Mouse (Mus musculus): ENCODE measurements at regions not wholly inside any gene's neighbourhood (a gene's known extent, or its start where the extent isn't known, plus 50 kb on each side); places are given as distances from the start of the nearest gene placed in this dataset.

DNA sequence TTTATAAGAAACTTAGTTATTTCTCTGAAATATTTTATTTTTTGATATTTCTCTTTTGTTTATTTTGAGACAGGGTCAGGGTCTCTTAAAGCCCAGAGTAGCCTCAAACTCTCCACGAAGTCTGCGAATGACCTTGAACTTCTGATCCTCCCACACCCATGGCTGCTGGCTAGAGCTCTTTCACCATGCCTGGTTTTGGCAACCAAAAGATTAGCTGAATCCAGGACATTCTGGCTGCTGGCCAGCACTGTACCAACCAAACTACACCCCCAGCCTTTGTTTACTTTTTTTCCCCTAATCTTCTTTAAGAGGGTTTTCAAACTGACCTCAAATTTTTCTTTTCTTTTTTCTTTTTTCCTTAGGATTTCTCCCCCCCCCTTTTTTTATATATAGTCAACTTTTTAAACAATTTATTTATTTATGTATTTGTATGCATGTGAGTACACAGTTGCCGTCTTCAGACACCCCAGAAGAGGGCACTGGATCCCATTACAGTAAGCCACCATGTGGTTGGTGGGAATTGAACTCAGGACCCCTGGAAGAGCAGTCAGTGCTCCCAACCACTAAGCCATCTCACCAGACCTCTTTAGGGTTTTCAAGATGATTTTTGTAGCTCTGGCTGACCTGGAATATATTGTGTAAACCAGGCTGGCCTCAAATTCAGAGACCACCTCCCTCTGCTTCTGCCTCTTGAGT is 63.4 kb upstream of the Jade1 start:
- no peak for ATAC-seq
- no peaks in the 10 kb centered on the region for H3K36me3 ChIP-seq (ENCODE audit: poor library complexity, severe bottlenecking)

DNA sequence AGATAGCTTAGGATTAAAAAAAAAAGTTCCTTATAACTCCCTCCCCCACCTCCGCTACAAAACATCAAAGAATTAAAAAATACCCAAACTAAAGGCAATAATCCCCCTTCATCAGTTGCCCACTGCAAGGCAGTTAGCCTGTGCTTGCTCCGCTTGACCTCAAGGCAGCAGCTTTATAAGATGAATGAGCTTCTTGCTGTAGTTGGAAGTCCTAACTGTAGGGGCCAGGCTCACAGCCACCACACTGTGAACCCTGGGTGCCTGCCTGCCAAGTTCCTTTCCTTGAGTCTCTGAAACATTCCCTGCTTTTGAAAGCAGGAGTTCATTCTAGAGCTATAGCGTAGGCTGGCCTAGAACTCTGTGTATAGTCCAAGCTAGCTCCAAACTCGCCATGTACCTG is 64.3 kb upstream of the Jade1 start:
- H3K4me3 ChIP-seq: no peak overlapping the region
- H3K4me1 ChIP-seq: no peaks in the 10 kb centered on the region
- no peaks in the 10 kb centered on the region for H3K27me3 ChIP-seq
- ATAC-seq: no peak
- H3K9ac ChIP-seq: no peak overlapping the region
- 86% methylated on average over 4 of the region's 4 CpGs for WGBS
- no peaks in the 10 kb centered on the region for H3K36me3 ChIP-seq (ENCODE audit: poor library complexity, severe bottlenecking)
- H3K9me3 ChIP-seq (replicated peaks): no peaks in the 10 kb centered on the region
- no peak overlapping the region for H3K4me2 ChIP-seq
- H3K27ac ChIP-seq: no peak overlapping the region

More for the DNA sequence above, 63.4 kb upstream of the Jade1 start:
- Histone ChIP-seq H3K4me2 (no peak overlapping the region), H3K9ac (no peak overlapping the region), H3K4me1 (no peaks in the 10 kb centered on the region), H3K9me3 (replicated peaks) (no peaks in the 10 kb centered on the region), H3K27me3 (no peaks in the 10 kb centered on the region), H3K27ac (no peak overlapping the region), H3K4me3 (no peak overlapping the region)
- 89% methylated on average over 3 of the region's 3 CpGs for WGBS

DNA sequence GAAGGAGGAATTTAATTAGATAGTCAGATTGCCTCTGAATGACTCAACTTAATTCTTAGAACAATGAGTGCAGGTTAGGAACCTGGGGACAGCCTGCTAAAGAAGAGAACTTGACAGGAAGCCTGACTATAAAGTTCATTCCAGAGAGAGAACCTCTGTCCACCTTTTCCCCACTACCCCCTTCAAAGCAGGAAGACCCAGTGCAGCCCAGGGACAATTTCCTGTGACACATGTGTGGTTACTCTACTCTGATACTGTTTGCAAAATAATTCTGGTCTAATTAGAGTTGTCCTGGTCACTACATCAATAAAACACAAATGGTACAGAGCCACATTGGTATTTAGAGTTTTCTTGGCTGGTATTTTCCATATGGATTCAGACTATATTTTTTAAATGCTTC is 65.5 kb upstream of the Jade1 start:
- Histone ChIP-seq H3K4me1 (no peaks in the 10 kb centered on the region), H3K4me3 (no peak overlapping the region), H3K27ac (no peak overlapping the region), H3K9ac (no peak overlapping the region), H3K27me3 (no peaks in the 10 kb centered on the region), H3K4me2 (no peak overlapping the region), H3K9me3 (replicated peaks) (no peaks in the 10 kb centered on the region), H3K36me3 (ENCODE audit: poor library complexity, severe bottlenecking) (no peaks in the 10 kb centered on the region)
- ATAC-seq: no peak

DNA sequence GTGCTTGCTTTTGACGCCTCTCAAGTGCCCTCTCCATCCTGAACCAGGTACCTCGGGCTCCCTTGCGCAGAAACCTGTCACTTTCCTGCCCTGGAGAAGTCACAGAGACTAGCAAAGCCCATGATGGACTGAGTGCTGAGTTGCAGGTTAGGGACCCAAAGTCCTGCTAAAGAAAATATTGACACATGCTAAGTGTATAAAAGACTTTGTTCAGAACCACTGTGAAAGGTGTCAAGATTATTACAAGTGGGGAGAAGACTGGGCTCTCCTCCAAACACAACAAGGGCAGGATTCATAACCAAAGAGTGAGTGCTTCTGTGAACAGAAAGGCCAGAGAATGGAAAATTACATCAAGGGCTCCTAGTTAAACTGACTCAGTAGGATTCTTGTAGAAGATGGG is 66.0 kb upstream of the Jade1 start:
- no peak overlapping the region for H3K9ac ChIP-seq
- H3K4me2 ChIP-seq: no peak overlapping the region
- no peak overlapping the region for H3K27ac ChIP-seq
- H3K4me3 ChIP-seq: no peak overlapping the region
- no peaks in the 10 kb centered on the region for H3K9me3 ChIP-seq (replicated peaks)
- WGBS: 77% methylated on average over 3 of the region's 3 CpGs
- ATAC-seq: no peak
- no peaks in the 10 kb centered on the region for H3K36me3 ChIP-seq (ENCODE audit: poor library complexity, severe bottlenecking)
- H3K27me3 ChIP-seq: no peaks in the 10 kb centered on the region
- H3K4me1 ChIP-seq: no peaks in the 10 kb centered on the region

DNA sequence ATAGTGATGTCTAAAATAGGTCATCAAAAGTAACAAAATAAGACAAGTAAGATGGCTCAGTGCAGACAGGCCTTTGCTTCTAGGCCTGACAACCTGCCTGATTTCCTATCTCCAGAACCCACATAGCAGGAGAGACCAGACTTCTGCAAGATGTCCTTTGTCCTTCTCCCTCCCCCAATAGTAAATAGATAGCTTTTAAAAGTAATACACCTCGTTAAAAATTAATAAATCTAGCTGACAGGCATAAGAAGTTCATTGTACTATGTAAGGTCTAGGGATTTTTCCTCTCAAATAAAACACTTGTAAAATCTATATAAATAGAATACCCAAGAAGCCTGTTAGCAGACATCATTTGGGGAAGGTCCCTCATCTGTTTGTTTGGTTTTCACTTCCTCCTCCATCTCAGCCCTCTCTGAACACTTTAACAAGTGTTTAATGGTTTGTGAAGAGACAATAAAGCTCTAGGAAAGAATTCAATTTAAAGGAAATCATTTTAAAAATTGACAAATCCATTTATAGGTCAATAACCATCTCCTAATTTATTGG is 67.2 kb upstream of the Jade1 start:
- H3K27me3 ChIP-seq: no peaks in the 10 kb centered on the region
- no peaks in the 10 kb centered on the region for H3K4me1 ChIP-seq
- H3K27ac ChIP-seq: no peak overlapping the region
- no peaks in the 10 kb centered on the region for H3K36me3 ChIP-seq (ENCODE audit: poor library complexity, severe bottlenecking)
- H3K4me2 ChIP-seq: no peak overlapping the region
- WGBS: 53% methylated on average over 1 of the region's 1 CpGs
- no peak overlapping the region for H3K9ac ChIP-seq
- H3K4me3 ChIP-seq: no peak overlapping the region
- no peak for ATAC-seq
- no peaks in the 10 kb centered on the region for H3K9me3 ChIP-seq (replicated peaks)

DNA sequence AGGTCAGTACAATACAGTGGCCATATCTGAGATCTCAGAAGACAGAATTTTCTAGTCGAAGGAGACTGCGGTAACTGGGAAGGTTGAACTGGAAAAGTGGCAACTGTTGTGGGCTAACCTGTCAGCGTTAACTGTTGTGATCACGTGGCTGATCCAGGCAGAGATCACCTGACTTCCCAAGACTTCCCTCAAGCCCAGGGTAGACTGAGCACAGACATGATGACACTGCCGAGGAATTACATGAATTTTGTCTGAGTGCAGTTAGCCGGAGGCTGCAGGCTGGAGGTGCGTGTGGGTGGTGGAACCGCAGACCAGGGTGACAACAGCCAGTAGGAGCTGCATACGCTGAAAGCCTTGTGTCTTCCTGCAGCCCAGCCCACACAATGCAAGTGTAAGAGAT is 70.6 kb upstream of the Jade1 start:
- no peak overlapping the region for H3K9ac ChIP-seq
- no peaks in the 10 kb centered on the region for H3K36me3 ChIP-seq (ENCODE audit: poor library complexity, severe bottlenecking)
- H3K4me1 ChIP-seq: no peaks in the 10 kb centered on the region
- no peaks in the 10 kb centered on the region for H3K9me3 ChIP-seq (replicated peaks)
- WGBS: 92% methylated on average over 9 of the region's 9 CpGs
- no peaks in the 10 kb centered on the region for H3K27me3 ChIP-seq
- H3K4me2 ChIP-seq: no peak overlapping the region
- no peak for ATAC-seq
- no peak overlapping the region for H3K4me3 ChIP-seq
- no peak overlapping the region for H3K27ac ChIP-seq

DNA sequence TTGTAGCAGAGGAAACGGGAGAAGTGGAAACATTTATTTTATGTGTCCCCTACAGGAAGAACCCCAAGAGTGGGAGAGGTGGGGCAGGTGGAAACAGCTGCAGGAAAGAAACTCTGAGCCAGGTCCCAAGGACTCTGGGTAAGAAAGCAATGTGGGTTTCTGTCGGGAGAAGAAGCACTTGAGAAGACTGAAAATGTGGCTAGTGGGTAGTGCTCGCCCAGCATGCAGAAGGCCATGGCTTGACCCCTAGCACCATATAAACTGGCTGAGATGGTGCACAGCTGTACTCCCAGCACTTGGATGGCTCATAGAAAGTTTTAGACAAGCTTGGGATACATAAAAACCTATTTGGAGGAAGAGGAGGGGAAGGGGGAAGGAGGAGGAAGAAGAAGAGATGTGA is 71.9 kb upstream of the Jade1 start:
- Histone ChIP-seq H3K9ac (no peak overlapping the region), H3K36me3 (ENCODE audit: poor library complexity, severe bottlenecking) (no peaks in the 10 kb centered on the region), H3K4me2 (no peak overlapping the region), H3K9me3 (replicated peaks) (no peaks in the 10 kb centered on the region), H3K27me3 (no peaks in the 10 kb centered on the region), H3K4me1 (no peaks in the 10 kb centered on the region), H3K4me3 (no peak overlapping the region), H3K27ac (no peak overlapping the region)
- no peak for ATAC-seq
- 77% methylated on average over 3 of the region's 3 CpGs for WGBS

DNA sequence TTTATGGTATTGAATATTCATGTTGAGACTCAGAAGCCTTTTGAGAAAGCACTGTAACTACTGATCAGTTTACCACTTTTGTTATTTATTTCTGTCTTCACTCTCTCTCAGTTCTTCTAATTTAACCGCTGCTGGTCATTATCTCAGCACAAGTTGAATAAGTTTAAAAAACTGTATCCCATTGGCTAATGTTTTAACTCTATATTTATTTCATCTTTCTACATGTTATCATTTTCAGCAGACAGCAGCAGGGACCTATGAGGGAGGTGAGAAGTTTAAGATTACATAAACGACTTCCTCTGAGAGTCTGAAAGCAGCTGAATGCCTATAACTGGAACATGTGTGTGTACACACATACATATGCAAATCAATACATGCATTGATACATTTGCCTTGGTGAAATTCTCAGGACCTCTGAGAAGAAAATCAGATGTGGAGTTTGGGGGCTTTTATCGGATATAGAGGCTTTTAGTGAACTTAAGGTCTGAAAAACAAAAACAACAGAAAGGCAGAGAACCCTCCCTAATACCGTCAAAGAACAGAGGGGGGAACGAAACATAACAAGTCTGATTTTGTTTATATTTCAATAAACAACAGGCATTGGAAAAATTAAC is 72.5 kb upstream of the Jade1 start:
- no peaks in the 10 kb centered on the region for H3K9me3 ChIP-seq (replicated peaks)
- 79% methylated on average over 5 of the region's 5 CpGs for WGBS
- H3K4me1 ChIP-seq: no peaks in the 10 kb centered on the region
- H3K27me3 ChIP-seq: no peaks in the 10 kb centered on the region
- no peaks in the 10 kb centered on the region for H3K36me3 ChIP-seq (ENCODE audit: poor library complexity, severe bottlenecking)
- no peak overlapping the region for H3K9ac ChIP-seq
- no peak overlapping the region for H3K27ac ChIP-seq
- no peak overlapping the region for H3K4me2 ChIP-seq
- no peak overlapping the region for H3K4me3 ChIP-seq
- ATAC-seq: no peak

DNA sequence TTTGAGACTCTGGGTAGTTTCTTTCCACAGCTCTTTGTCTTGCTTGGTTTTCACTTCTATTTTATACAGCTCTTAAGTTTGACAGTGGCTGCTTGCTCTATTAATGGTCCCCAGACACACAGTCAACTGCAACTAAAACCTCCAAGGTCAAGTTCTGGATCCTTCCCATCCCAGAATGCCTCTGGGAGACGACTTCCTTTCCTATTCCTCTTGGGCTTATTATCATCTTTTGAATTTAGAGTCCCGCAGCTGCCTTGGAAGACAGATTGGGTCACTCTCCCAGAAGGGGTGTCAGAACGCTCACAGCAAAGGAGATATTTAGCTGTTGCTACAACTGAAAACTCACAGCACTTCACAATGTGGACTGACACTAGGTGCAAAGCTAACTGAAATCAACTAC is 75.3 kb upstream of the Jade1 start:
- no peak overlapping the region for H3K4me2 ChIP-seq
- no peak for ATAC-seq
- no peaks in the 10 kb centered on the region for H3K36me3 ChIP-seq (ENCODE audit: poor library complexity, severe bottlenecking)
- H3K27ac ChIP-seq: no peak overlapping the region
- 84% methylated on average over 3 of the region's 3 CpGs for WGBS
- H3K4me1 ChIP-seq: no peaks in the 10 kb centered on the region
- no peaks in the 10 kb centered on the region for H3K27me3 ChIP-seq
- H3K9me3 ChIP-seq (replicated peaks): no peaks in the 10 kb centered on the region
- no peak overlapping the region for H3K9ac ChIP-seq
- no peak overlapping the region for H3K4me3 ChIP-seq

DNA sequence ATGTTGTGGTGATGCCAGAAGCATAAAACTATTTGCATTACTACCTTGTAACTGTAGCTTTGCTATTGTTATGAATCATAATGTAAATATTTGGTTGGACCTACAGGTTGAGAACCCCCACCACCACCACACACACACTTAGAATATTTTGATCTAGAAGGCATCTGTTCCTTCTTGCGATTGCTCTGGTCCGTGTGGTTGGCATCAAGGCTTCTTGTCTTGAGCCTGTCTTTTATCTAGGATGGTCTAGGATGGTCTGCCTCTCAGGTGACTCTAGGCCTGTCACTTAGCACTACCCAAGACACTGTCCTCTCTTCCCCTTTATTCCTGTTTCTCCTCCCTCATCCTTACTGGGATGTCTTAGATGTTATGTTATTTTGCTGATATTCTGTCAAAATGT is 76.6 kb upstream of the Jade1 start:
- Histone ChIP-seq H3K27me3 (no peaks in the 10 kb centered on the region), H3K27ac (no peak overlapping the region), H3K4me2 (no peak overlapping the region), H3K4me3 (no peak overlapping the region), H3K9ac (no peak overlapping the region), H3K4me1 (no peaks in the 10 kb centered on the region), H3K36me3 (ENCODE audit: poor library complexity, severe bottlenecking) (no peaks in the 10 kb centered on the region), H3K9me3 (replicated peaks) (no peaks in the 10 kb centered on the region)
- WGBS: 98% methylated on average over 2 of the region's 2 CpGs
- no peak for ATAC-seq

DNA sequence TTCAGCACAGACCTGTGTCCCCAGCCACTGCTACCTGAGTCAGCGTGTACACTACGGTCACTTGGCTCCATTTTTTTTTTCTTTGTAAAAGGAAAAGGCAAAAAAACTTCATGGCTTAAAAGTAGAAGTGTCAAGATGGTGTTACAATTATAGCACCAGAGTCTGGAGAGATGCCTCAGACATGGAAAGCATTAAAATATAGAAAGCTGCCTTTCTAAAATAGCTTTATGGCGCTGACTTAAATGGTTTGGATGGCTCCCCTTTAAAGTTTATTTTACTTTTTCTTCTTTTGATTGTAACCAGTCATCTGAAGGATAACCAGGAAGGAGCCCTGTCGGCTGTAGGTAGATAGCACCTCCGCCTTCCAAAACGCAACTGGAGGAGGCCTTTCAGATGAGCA is 79.0 kb upstream of the Jade1 start:
- 96% methylated on average over 6 of the region's 6 CpGs for WGBS
- no peaks in the 10 kb centered on the region for H3K36me3 ChIP-seq (ENCODE audit: poor library complexity, severe bottlenecking)
- no peak for ATAC-seq

DNA sequence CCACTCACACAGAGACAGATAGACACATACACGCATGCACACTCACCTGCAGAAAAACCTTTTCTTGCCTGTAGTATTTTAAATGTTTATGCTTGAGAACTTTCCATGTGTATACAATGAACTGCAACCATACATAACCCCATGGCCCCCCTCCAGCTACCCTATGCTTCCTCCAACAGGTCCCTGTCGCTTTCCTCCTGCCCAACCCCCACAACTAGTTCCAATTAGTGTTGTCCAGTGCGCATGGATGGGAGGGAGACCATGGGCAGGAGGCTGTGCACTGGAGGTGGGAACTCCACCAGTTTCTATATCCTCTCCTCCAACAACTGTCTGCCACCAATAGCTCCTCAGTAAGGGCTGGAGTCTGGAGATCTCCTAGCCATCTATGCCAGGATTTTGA is 82.9 kb upstream of the Jade1 start:
- Histone ChIP-seq H3K36me3 (ENCODE audit: poor library complexity, severe bottlenecking) (no peaks in the 10 kb centered on the region), H3K9ac (no peak overlapping the region), H3K27me3 (no peaks in the 10 kb centered on the region), H3K4me3 (no peak overlapping the region), H3K4me2 (no peak overlapping the region), H3K9me3 (replicated peaks) (no peaks in the 10 kb centered on the region), H3K4me1 (no peaks in the 10 kb centered on the region), H3K27ac (no peak overlapping the region)
- no peak for ATAC-seq
- 91% methylated on average over 3 of the region's 3 CpGs for WGBS

More for the DNA sequence above, 79.0 kb upstream of the Jade1 start:
- H3K4me3 ChIP-seq: no peak overlapping the region
- no peak overlapping the region for H3K4me2 ChIP-seq
- H3K9ac ChIP-seq: no peak overlapping the region
- H3K4me1 ChIP-seq: no peaks in the 10 kb centered on the region
- no peaks in the 10 kb centered on the region for H3K9me3 ChIP-seq (replicated peaks)
- no peaks in the 10 kb centered on the region for H3K27me3 ChIP-seq
- no peak overlapping the region for H3K27ac ChIP-seq

DNA sequence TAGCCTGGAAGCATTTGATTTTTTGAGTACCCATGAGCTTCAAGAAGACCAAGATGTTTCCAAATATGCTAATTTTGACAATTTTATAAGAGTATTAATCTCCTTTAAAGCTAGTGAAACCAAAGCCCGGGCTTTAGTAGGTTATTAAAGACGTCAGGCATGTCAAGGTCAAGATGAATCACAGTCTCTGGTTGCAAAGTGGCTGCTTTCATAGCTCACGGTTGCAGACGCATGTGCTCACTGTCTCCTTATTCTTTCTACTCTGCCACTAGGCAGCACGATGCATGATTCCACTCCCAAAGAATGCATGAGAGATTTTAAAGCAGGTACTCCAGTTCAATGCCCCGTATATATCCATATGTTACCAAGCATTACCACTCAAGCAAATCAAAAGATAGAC is 86.4 kb upstream of the Jade1 start:
- no peak for ATAC-seq
- H3K27me3 ChIP-seq: no peaks in the 10 kb centered on the region
- no peak overlapping the region for H3K4me3 ChIP-seq
- no peak overlapping the region for H3K4me2 ChIP-seq
- no peaks in the 10 kb centered on the region for H3K9me3 ChIP-seq (replicated peaks)
- no peak overlapping the region for H3K9ac ChIP-seq
- H3K36me3 ChIP-seq (ENCODE audit: poor library complexity, severe bottlenecking): no peaks in the 10 kb centered on the region
- 78% methylated on average over 6 of the region's 6 CpGs for WGBS
- H3K4me1 ChIP-seq: no peaks in the 10 kb centered on the region
- H3K27ac ChIP-seq: no peak overlapping the region

Measured in forebrain, embryonic 13.5 days (tissue).